Mouse (Mus musculus): ENCODE measurements around the gene Gm826.

Gene Gm826

DNA sequence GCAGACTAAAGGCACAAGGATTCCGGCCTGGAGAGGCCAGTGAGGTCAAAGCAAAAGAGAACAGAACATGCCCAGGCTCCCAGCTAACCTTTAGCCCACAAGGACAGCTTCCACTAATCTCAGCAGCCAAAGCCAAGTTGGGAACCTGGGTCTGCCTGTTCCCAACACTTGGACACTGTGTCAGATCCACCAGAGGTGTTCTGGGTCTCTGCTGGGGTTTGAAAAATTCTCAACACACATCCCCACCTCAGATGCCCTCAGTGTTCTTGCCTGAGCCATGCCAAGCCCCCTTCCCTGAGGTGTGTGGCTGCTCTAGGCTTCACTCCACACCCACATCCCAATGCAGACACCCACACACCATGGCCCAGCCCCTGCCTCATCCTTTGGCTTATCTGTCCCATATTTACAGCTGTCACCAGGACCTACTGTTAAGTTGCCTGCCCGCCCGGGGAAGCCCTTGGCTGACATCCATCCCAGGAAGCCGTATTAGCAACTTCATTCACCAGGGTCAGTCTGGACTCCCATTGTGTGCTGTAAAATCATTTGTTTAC is at the start of gene Gm826:
TSS of gene Gm826 (minus strand) at position 52 of the 551 bp plus-strand sequence.
- in situ Hi-C loops (cut with MboI, MseI), result no loop called here

DNA sequence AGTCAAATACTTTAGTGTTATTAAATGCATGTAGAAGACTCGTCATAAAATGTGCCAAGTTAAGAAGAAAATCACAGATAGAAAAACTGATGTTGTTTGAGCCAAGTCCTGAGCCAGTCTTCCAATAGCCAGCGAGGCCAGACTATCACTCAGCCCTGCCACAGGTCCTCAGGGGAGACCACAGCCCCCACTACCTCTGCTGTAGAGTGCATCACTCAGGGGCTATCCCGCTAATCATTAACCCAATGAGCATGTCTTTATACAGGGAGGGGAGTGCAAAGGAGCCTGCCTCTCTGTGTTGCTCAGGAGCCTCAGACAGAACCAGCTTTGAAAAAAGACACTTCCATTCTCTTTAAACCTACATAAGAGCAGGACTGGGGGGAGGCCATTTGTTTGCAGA is 49.5 kb upstream of the Gm826 start:
- in situ Hi-C loops (cut with MboI, MseI), result no loop called here

DNA sequence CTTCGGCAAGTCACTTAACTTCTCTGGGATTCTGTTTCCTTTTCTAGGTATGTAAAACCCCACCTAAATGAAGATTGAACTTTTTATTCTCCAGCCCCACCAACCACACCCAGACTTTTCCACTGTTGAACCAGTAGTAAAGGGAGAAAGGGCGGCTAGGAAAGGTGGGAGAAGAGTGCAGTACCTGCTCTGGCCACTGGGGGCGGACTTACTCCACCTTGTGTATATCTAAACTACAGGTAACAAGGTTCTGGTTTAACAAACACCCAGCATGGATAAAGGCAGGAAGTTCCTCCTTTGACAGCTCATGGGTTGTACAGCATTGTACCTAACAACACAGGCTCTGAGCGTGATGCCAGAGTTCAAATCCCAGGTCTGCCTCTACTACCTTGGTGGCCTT is 44.3 kb upstream of the Gm826 start:
- in situ Hi-C loops (cut with MboI, MseI), result loop anchor here (10.0 kb wide), 2 partner anchors 207 to 527 kb away; no protein-coding TSS in a partner anchor

DNA sequence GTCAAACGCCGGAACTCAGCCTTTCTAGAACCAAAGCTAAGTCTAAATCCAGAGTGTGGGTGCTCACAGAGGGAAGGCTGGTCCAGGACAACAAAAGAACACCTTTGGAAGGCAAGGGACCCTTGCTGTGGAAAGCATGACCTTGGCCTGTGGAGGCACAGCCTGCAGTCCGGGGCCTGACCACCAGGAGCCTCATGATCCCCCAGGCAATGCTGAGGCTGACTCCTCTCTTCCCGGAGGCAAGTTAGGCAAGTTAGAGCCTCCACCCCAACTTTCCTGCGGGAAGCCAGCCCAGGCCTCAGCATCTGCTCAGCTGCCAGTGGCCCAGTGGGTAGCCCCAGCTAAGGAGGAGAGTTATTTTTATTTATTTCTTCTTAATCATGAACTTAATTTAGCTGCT is 42.3 kb upstream of the Gm826 start:
- in situ Hi-C loops (cut with MboI, MseI), result loop anchor here (10.0 kb wide), 2 partner anchors 209 to 529 kb away; no protein-coding TSS in a partner anchor

DNA sequence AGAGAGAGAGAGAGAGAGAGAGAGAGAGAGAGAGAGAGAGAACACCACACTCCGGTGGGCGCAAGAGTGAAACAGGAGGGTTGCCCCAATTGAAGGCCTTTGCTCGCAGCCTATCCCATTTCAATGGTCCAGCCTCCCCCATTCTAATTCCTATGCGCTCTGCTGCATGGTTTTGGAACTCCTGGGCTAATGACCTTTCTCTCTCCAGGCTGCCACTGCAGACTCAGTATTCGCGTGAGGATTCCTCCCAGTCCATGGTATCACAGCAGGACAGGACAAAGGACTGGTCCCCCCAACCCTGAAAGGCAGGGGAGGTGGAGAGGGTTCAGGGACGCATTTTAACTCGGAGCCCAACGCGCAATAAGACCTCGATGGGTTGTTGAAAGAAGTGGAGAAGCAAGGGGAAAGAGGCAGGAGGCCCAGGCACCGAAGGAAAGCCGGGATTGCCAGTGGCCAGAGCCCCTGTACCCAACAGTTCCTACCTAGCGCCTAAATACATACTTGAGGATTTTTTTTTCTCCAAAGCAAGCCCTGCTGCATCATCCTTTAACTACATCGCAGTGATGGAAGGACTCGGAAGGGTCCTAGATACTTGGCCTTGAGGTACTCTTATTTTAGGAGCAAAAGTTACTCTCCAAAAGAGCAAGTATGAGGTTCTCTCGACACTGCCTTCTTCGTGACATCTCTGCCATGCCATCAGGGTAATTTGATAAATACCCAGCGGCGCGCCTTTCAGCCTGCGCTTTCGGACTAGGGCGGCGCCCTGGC is 35.9 kb upstream of the Gm826 start:
- in situ Hi-C loops (cut with MboI, MseI), result loop anchor here (10.0 kb wide), 2 partner anchors 215 to 535 kb away; no protein-coding TSS in a partner anchor

DNA sequence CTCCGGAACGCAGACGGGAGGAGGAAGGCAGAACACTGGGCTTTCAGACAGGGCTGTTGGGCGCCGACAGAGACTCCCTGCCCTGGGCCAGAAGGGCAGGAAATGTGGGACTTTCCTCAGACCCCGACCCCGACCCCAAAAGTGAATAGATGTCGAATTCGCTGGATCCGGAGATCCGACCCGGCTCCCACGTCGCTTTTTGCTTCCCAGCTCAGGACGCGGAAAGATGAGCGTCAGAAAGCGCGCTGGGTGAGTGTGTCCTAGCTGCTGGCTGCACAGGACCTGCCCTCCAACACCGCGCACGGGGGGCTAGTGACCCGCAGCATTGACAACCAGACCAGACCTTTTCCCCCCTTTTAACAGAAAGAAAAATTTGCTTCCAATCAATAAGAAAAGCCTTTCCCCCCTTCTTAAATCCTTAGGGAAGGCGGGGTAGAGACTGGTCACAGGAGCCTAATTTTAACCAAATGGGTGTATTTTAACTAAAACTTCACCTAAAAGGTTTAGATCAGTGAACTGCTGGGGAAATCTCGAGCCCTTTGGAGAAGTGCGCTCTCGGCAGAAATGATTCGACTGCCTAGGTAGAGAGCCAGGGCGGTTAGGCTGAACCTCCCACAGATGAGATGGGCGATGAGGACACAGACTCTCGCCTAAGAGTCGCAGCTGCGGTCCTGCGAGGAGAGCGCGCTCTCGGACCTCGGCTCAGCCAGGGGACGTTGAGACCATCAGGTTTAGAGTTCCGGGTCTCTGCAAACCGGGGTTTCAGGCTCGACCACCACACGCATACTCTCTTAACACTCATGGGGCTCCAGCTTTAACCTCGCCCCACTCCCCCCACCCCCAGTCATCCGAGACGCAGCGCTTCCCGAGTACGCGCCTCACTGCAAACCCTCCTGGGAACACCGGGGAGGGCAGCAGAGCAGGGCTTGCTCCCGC is 34.7 kb upstream of the Gm826 start:
- in situ Hi-C loops (cut with MboI, MseI), result no loop called here

DNA sequence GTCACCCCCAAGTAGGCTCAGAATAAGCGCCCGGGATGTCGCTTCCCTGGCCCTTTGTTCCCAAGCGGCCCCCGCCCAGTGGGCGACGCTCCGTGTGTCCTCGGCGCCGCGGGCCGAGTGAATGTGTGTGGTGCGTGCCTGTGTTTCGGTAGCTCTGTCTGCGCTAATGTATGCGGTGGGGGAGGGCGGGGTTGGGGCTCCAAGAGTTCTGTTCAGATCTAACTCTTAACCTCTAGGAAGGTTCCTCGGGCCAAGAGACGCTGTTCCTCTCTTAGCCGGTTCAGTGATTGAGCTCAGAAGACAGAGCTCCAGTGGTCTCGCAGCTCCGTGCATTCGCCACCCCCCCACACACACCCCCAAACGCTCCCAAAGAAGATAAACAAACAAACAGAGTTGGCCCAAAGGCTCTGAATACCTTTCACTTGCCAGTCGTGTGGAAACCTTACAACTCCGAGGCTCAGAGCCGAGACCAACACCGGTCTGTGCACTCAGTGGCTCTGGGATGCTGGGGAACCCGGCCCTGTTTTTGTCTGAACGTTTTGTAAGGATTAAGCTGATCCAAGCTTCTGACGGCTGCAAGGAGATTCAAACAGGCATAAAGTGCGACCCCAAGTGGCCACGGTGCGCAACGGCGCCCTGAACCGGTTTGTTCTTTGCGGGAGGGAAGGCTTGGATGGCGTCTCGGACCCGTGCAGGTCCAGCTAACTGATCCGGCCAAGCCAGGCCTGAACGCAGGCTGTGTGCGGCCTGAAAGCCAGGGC is 33.7 kb upstream of the Gm826 start:
- in situ Hi-C loops (cut with MboI, MseI), result no loop called here

DNA sequence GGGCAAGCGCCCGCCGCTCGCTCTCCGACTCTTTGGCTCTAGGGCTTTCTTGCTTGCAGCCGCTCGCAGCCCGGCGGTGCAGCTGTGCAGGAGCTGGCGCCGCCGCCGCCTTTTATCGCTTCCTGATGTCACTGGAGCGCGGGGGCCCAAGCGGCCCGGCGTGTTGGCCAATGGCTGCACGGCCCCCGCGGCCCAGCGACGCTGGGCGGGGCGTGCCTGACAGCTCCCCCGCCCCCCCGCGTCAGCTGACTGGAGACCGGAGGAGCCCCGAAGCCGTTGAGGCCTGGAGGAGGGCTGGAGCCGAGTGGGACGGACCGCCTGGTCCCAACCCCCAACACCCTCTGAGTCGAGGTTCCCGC is 33.0 kb upstream of the Gm826 start, which contains the start of gene Mafb:
TSS of gene Mafb (minus strand) at position 86 of the 359 bp plus-strand sequence.
- in situ Hi-C loops (cut with MboI, MseI), result no loop called here

DNA sequence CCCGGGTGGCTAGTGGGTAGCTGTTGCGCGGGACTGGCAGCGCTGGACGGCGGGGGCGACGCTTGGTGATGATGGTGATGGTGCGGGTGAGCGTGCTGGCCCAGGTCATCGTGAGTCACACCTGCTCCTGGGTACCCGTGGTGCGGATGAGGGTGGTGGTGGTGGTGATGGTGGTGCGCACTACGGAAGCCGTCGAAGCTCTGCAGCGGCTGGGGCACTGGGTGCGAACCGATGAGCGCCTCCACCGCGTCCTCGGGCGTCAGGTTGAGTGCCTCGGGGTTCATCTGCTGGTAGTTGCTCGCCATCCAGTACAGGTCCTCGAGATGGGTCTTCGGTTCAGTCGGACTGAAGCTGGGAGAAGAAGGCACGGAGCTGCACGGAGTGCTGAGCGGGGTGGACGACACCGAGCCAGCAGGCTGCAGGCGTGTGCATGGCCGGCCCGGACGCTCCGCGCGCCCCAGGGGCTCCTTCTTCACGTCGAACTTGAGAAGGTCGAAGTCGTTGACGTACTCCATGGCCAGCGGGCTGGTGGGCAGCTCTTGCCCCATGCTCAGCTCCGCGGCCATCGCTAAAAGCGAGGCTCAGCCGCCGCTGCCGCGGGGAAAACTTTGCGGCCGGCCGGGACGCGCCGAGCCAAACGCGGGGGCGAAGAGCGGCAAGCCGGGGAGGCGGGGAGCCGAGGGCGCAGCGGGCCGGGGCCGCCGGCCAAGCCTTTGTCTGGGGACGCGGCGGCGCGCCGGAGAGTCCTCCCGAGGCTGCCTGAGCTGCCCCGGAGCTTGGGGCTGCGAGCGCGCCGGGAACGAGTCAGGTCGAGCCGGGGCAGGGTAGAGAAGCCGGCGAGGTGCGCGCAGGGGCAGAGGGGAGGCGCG is 32.4 kb upstream of the Gm826 start:
- in situ Hi-C loops (cut with MboI, MseI), result no loop called here

DNA sequence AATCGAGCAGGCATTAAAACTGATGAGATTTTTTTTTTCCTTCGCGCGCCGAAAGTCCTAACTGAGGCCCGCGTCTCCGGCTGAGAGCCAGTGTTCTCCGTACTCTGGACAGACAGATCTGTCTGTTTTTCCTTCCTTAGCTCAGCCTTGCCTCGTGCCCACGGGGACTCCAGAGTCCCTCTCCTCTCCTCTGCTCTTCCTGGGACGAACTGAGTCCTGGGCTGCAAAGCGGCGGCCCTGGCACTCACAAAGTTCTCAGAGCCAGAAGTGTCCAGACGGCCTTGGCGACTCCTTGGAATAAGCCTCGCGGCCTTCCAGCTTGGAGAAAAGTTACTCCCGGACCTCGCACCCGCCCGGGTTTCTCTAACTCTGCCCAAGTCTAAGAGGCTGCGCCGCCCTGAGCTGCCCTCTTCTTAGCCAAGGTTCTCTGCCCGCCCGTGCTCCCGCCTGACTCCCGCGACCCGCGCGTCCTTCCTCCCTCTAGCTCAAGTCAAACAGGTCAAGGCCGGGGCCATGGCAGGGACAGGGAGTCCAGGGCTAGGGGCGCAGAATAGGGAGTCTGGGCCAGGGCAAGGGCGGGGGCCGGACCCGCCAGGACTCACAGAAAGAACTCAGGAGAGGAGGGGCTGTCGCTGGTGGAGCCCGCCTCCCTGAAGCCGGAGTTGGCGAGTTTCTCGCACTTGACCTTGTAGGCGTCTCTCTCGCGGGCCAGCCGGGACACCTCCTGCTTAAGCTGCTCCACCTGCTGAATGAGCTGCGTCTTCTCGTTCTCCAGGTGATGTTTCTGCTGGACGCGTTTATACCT is 31.3 kb upstream of the Gm826 start:
- in situ Hi-C loops (cut with MboI, MseI), result no loop called here

DNA sequence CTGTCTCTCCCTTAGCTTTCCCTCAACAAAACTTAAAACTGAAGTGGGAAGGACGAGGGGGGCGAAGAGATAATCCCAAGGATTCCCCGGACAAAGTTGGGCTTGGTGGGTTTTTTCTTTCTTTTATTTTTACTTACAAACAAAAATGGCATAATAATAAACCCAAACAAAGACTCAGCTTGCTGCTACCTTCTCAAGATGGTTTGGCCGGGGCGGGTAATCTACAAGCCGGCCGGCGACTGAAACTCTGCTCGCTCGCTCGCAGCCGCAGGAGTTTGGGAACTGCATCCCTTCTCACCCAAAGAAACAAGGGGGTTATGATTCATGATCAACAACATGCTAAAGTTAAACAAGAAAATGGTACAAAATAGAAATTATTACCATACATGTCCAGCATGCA is 30.7 kb upstream of the Gm826 start:
- in situ Hi-C loops (cut with MboI, MseI), result no loop called here

DNA sequence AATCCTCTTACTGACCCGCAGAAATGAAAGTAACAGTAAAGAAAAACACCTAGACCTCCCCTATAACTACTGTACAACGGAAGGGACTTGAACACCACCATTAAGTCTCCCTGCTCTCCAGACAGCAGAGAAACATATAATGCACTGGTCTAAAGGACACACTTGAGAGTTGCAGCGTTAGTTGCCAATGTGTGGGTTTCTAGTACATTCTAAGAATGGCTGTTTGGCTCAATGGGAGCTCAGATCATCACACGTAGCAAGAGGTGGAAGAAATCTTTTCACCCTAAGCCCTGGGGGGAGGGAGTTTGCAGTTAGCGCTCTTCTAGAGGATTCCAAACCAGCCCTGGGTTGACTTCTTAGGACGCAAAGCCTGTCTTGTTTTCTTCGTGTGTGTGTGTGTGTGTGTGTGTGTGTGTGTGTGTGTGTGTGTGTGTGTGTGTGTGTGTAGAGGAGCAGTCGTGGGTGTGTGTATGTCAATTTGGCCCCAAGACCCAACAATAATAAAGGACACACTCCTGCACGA is 30.2 kb upstream of the Gm826 start:
- in situ Hi-C loops (cut with MboI, MseI), result no loop called here

DNA sequence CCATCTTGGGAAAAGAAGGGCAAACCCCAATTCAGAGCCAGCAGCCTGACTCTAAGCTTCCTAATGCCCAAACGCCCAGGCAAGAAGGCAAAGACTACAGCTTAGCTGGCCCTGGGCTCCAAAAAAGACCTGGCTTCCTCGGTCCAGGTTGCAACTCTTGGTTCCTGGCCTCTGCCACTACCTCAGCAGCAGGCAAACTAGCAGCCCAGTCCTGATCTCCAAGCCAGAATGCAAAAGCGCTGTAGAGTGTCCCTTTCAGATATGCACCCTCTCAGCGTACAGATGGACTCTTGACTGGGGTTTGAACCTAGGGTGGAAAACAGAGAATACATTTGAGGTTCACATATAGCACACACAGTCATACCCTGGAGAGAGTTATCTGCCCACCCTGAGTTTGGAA is 29.2 kb upstream of the Gm826 start:
- in situ Hi-C loops (cut with MboI, MseI), result no loop called here

DNA sequence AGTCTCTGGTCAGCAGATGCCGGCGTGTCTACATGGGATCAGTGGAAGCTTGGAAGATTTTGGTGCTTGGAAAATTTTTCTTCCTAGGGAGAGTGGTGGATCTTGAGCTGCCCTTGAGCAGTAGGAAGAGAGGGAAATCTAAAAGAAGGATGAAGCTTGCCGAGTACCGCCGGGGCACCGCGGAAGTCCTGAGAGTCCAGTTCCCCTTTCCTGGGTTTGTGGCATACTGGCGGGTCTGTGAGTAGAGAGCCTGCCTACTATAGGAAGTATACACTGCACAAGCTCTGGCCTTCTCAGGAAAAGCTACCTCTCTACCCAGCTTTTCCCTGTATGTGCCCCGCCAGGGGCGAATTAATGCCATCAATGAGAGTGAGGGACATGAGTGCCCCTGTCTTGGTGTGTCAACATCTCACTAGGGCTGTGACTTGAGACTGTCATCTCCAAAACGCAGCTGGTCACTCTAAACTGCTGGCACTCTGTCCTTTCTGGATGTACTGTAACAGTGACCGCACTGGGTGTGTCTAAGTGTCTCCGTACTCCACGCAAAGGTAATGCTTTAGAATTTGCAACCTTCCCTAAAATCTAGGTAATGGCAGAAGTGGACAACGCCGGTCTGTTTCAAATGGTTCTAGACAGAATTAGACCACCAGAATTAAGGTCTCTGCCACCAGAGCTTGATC is 27.6 kb upstream of the Gm826 start:
- in situ Hi-C loops (cut with MboI, MseI), result no loop called here

DNA sequence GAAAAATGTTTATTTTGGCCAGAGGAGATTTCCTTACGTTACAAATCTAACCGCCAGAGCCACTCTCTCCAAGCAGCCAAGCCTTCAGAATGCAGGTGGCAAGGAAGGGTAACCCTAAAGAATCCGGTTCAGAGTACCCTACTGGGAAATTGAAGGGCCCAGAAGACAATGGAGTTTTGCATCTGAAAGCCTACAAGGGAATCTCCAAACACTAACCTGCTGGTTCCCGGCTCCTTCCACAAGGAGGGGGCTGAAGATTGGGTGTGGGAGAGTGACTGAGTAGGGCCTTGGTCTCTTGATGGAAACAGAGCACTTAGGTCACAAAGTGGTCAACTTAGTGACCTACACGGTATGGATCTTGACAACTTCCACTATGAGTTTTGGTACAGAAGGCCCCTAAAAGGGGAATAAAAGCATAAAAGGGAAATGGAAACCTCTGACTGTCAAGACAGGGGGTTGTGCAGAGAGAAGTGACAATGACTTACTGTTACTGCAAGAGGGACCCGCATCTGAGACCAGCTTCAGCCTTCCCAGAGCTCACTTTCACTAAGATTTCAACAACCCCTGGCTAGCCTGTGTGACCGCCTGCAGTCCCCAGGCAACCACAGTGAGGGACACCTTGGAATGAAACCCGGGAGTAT is 26.4 kb upstream of the Gm826 start:
- in situ Hi-C loops (cut with MboI, MseI), result no loop called here

DNA sequence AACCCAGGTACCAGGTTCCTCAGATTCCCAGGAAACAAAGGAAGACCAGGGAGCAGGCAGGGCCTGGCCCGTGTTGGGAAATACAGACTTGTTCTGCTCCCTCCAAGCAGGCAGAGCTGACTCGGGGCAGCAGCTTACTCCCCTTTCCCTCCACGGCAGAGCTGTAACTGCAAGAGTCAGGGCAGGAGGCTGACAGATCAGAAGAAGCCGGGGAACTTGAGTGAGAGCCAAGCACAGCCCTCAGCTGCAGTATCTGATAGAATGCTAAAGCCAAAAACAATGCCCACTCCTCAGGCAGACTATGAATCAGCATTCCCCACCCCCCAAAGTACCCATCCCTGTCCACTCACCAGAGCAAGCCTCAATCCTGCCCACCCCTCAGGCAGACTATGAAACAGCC is 24.9 kb upstream of the Gm826 start:
- in situ Hi-C loops (cut with MboI, MseI), result no loop called here

DNA sequence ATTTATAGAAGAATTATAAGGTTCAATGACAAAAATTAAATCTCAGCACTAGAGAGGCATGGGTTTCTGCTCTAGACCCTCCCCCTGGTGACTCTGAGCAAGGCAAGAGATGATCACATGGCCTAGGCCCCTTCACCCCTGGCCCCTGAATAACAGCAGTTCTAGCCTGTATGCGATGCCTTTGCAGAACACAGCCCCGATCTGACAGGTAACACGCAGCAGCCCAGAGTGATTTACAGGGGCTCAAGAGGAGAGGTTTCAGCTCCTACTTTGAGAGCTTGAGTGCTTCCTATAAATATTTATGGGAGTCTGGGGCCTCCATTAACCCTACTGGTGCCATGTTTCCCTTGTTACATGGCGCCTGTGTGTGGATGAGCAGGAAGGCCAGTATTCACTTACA is 23.5 kb upstream of the Gm826 start:
- in situ Hi-C loops (cut with MboI, MseI), result no loop called here

DNA sequence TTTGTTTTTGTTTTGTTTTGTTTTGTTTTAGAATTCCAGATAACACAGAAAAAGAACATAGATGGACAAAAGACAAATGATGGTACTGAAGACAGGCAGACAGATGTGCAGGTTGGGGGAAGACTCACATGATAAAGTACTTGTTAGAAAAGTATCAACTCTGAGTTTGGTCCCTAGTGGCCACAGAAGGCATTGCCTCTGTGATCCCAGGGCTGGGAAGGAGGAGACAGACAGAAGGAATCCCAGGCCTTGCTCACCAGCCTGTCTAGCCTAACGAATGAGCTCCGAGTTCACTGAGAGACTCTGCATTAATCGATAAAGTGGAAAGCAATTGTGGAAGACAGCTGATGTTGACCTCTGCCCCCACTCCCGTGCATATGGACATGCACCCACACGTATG is 22.2 kb upstream of the Gm826 start:
- in situ Hi-C loops (cut with MboI, MseI), result no loop called here
